Mouse (Mus musculus): Measurements from ENCODE around the gene Rrm2.
"Not testable (repeated sequence)": the region's sequence is repeated elsewhere in the genome, so short reads cannot be mapped to it uniquely, and the experiment has no call there.

The Rrm2 gene

GRCm38 (mm10) chr12:24705502-24706263 is 2.4 kb upstream of the Rrm2 start:
- in situ Hi-C loops (cut with MboI), result loop anchor here (10.0 kb wide), 2 partner anchors 51 to 101 kb away; partner anchors contain the start of gene Klf11

- in situ Hi-C loops (cut with MboI), result loop anchor here (10.0 kb wide), 2 partner anchors 52 to 102 kb away; partner anchors contain the start of gene Klf11
Observed at GRCm38 (mm10) chr12:24706764-24707479, 1.1 kb upstream of the Rrm2 start.

- in situ Hi-C loops (cut with MboI), result loop anchor here (10.0 kb wide), 2 partner anchors 53 to 103 kb away; partner anchors contain the start of gene Klf11
Observed at GRCm38 (mm10) chr12:24707480-24707802, 600 bp upstream of the Rrm2 start.

- in situ Hi-C loops (cut with MboI), result loop anchor here (10.0 kb wide), 2 partner anchors 54 to 104 kb away; partner anchors contain the start of gene Klf11
Observed at GRCm38 (mm10) chr12:24708824-24709218, 780 bp downstream of the Rrm2 start.

- in situ Hi-C loops (cut with MboI), result loop anchor here (10.0 kb wide), 2 partner anchors 55 to 105 kb away; partner anchors contain the start of gene Klf11
Observed at GRCm38 (mm10) chr12:24709409-24709808, 1.4 kb downstream of the Rrm2 start.

GRCm38 (mm10) chr12:24709831-24710508 is 1.9 kb downstream of the Rrm2 start:
- in situ Hi-C loops (cut with MboI), result loop anchor here (10.0 kb wide), 3 partner anchors 55 to 265 kb away; partner anchors contain the start of genes Kidins220 and Klf11

- in situ Hi-C loops (cut with MboI), result loop anchor here (10.0 kb wide), 1 partner anchor 264 kb away; the partner anchor contains the start of gene Kidins220
Observed at GRCm38 (mm10) chr12:24710672-24711071, 2.6 kb downstream of the Rrm2 start.

- in situ Hi-C loops (cut with MboI), result loop anchor here (10.0 kb wide), 1 partner anchor 262 kb away; the partner anchor contains the start of gene Kidins220
Observed at GRCm38 (mm10) chr12:24712396-24712795, 4.4 kb downstream of the Rrm2 start.

- in situ Hi-C loops (cut with MboI), result loop anchor here (10.0 kb wide), 1 partner anchor 260 kb away; the partner anchor contains the start of gene Kidins220
Observed at GRCm38 (mm10) chr12:24714579-24715255, 6.7 kb downstream of the Rrm2 start.

GRCm38 (mm10) chr12:24715268-24715896 is 7.3 kb downstream of the Rrm2 start:
- in situ Hi-C loops (cut with MboI), result loop anchor here (10.0 kb wide), 1 partner anchor 259 kb away; the partner anchor contains the start of gene Kidins220

- in situ Hi-C loops (cut with MboI), result loop anchor here (10.0 kb wide), 1 partner anchor 258 kb away; the partner anchor contains the start of gene Kidins220
Observed at GRCm38 (mm10) chr12:24716721-24717301, 8.8 kb downstream of the Rrm2 start.

- in situ Hi-C loops (cut with MboI), result no loop called here
Observed at GRCm38 (mm10) chr12:24723434-24723833, 15.4 kb downstream of the Rrm2 start.

GRCm38 (mm10) chr12:24723859-24724258 is 15.8 kb downstream of the Rrm2 start:
- in situ Hi-C loops (cut with MboI), result no loop called here

- in situ Hi-C loops (cut with MboI), result no loop called here
Observed at GRCm38 (mm10) chr12:24724369-24724768, 16.3 kb downstream of the Rrm2 start.

GRCm38 (mm10) chr12:24734828-24735394 is 26.9 kb downstream of the Rrm2 start:
- in situ Hi-C loops (cut with MboI), result no loop called here

- in situ Hi-C loops (cut with MboI), result no loop called here
Observed at GRCm38 (mm10) chr12:24736956-24737355, 28.9 kb downstream of the Rrm2 start.

GRCm38 (mm10) chr12:24739963-24740362 is 31.9 kb downstream of the Rrm2 start:
- in situ Hi-C loops (cut with MboI), result no loop called here

- in situ Hi-C loops (cut with MboI), result not testable (repeated sequence)
Observed at GRCm38 (mm10) chr12:24741535-24741934, 33.5 kb downstream of the Rrm2 start.

GRCm38 (mm10) chr12:24744309-24744708 is 36.3 kb downstream of the Rrm2 start:
- in situ Hi-C loops (cut with MboI), result no loop called here
